9 mouse cellular contexts compared by ENCODE assay signal in the genomic region with DNA sequence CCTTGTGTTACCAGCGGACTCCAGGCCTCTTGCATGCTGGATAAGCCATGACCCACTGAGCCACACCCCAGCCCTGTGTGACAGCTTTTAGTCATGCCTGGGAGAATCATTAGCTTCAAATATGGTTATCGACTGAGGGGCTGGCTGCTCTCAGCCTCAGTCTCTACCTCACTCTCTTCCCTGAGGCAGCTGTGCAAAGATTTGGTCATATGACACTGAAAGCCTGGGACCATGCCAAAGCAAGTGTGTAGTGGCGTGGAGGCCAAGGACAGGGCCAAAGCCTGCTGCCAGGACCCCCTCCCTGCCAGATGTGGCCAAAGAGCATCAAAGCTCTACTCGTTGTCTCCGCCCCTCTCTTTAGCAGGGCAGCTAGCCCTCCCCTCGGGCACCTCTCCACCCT. TPM values are rescaled to one million over a fixed set of nuclear protein-coding genes. Genes with fewer than 3 reads are reported as not detected.
DNase-seq lines count a peak whose midpoint lies in the region; ATAC-seq lines count a peak whose summit lies in the region.
"Had no signal": no experiment of that assay in that cellular context is flagged by ENCODE, and none has a peak within 500 bp of the region (broad histone marks: within the 10 kb centered on the region; RNA-seq: fewer than 3 reads in every experiment).

No protein-coding gene starts in this region.

- peak overlapping the region; percentile 21; the same call in 1 of the 2 replicates for H3K27ac ChIP-seq in liver, embryonic 16.5 days (ENCODE audit: low read length)
- H3K27ac ChIP-seq: neural tube, embryonic 13.5 days had no signal

- intact Hi-C loops in heart, postnatal 14 days (cut with DNase I): no loop called here

- no peak overlapping the region for H3K4me2 ChIP-seq in liver, embryonic 16.5 days (ENCODE audit: low read depth, low read length)
- H3K4me2 ChIP-seq: neural tube, embryonic 13.5 days had no signal

- H3K4me3 ChIP-seq in liver, embryonic 16.5 days (ENCODE audit: low read depth, low read length): no peak overlapping the region
- H3K4me3 ChIP-seq: neural tube, embryonic 13.5 days had no signal

- H3K27me3 ChIP-seq in liver, embryonic 16.5 days (ENCODE audit: control insufficient read depth, insufficient read depth, low read depth, low read length): no peaks in the 10 kb centered on the region
- H3K27me3 ChIP-seq: neural tube, embryonic 13.5 days had no signal

- no peak overlapping the region for H3K9ac ChIP-seq in liver, embryonic 16.5 days (ENCODE audit: low read depth, low read length)
- H3K9ac ChIP-seq: neural tube, embryonic 13.5 days had no signal

- WGBS in liver, embryonic 16.5 days (ENCODE audit: insufficient replicate concordance): 51% methylated on average over 6 of the region's 6 CpGs

- H3K36me3 ChIP-seq in liver, embryonic 16.5 days (ENCODE audit: control insufficient read depth, insufficient read depth): no peaks in the 10 kb centered on the region
- H3K36me3 ChIP-seq: neural tube, embryonic 13.5 days had no signal

- H3K4me1 ChIP-seq in liver, embryonic 16.5 days (ENCODE audit: control insufficient read depth, low read depth, low read length): no peaks in the 10 kb centered on the region

- no peaks in the 10 kb centered on the region for H3K9me3 ChIP-seq in liver, embryonic 16.5 days (replicated peaks; ENCODE audit: control insufficient read depth, low read length)
- H3K9me3 ChIP-seq: neural tube, embryonic 13.5 days had no signal

- DNase-seq in NIH3T3 (ENCODE audit: low read depth): peak; percentile 69
- DNase-seq in adrenal gland, postnatal 14 days: peak; percentile 95
- peak; percentile 71 to 81 for DNase-seq in heart, postnatal 14 days
- no peak for DNase-seq in spleen, adult 12 weeks (ENCODE audit: low spot score)
- no peak for DNase-seq in cerebellum, adult 11-12 months
- DNase-seq in embryo, embryonic 10 days (ENCODE audit: low spot score): no peak

- ATAC-seq in liver, embryonic 16.5 days (ENCODE audit: low read depth): peak; percentile 90
- ATAC-seq in monocyte, adult 5-6 weeks (replicated peaks; ENCODE audit: insufficient number of reproducible peaks, low FRiP score, low TSS enrichment, poor library complexity, severe bottlenecking): no peak

RNA-seq across cellular contexts. Expression of gene Mical3, which starts 20.9 kb away (rescaled TPM):
- 56.9 and 59.6 TPM in 2 replicates for total RNA-seq in adrenal gland, postnatal 14 days (2021)
- total RNA-seq in heart, postnatal 14 days (2021): 100 to 1,000 TPM; 114 to 124 TPM
- 9.2 and 9.3 TPM in 2 replicates for polyA plus RNA-seq in liver, embryonic 16.5 days (2015; fragmentation: Nextera tagmentation; extraction: Ambion mirVana)
- total RNA-seq in monocyte, adult 5-6 weeks (2017): 1.3 to 2.9 TPM (median 2.6 TPM) in 3 replicates

RNA-seq across cellular contexts. Expression of gene Pex26, which starts 31.7 kb away (rescaled TPM):
- total RNA-seq in adrenal gland, postnatal 14 days (2021): 11.9 and 12.7 TPM in 2 replicates
- 1 to 10 TPM; 8.1 to 8.4 TPM for total RNA-seq in heart, postnatal 14 days (2021)
- polyA plus RNA-seq in liver, embryonic 16.5 days (2015; fragmentation: Nextera tagmentation; extraction: Ambion mirVana): 5.7 and 7.8 TPM in 2 replicates
- 4.0 to 9.1 TPM (median 4.9 TPM) in 3 replicates for total RNA-seq in monocyte, adult 5-6 weeks (2017)

RNA-seq across cellular contexts. Expression of gene Tuba8, which starts 58.8 kb away (rescaled TPM):
- total RNA-seq in adrenal gland, postnatal 14 days (2021): 15.9 and 17.5 TPM in 2 replicates
- 100 to 1,000 TPM in 1 of 2 experiments, 10 to 100 TPM in 1; 78.5 to 115 TPM for total RNA-seq in heart, postnatal 14 days (2021)
- polyA plus RNA-seq in liver, embryonic 16.5 days (2015; fragmentation: Nextera tagmentation; extraction: Ambion mirVana): 5.3 and 6.2 TPM in 2 replicates
- total RNA-seq in monocyte, adult 5-6 weeks (2017): 1.1 to 3.4 TPM (median 2.6 TPM) in 3 replicates

Comparison
In these comparisons a context has a peak if more than half of its experiments do, and no peak if none do; other contexts are left out.
1. DNase-seq: peak in NIH3T3 (single experiment), adrenal gland, postnatal 14 days (single experiment) and heart, postnatal 14 days (2 of 2); none in spleen, adult 12 weeks (single experiment), cerebellum, adult 11-12 months (single experiment) and embryo, embryonic 10 days (single experiment).
2. RNA of gene Mical3, which starts 20.9 kb away (total RNA-seq): 114 to 124 TPM in heart, postnatal 14 days and 56.9 to 59.6 TPM in adrenal gland, postnatal 14 days; 1.3 to 2.9 TPM in monocyte, adult 5-6 weeks; every median in the first group is over 10 times any median in the second.